Mouse (Mus musculus): ENCODE data around the gene Tedc1.
A peak's percentile ranks its signal among the peaks of the same experiment; 100 is the strongest.

Gene Tedc1

GRCm38 (mm10) chr12:113145591-113145990 lies 10.6 kb upstream of the Tedc1 start:
- TF ChIP-seq GATA4 (IDR thresholded peaks at IDR 0.05; ENCODE audit: insufficient replicate concordance, low read length): no peak

GRCm38 (mm10) chr12:113146112-113147057 lies 9.8 kb upstream of the Tedc1 start, which contains the start of gene Crip1:
TSS of gene Crip1 (plus strand) at chr12:113146316.
- no peak for TF ChIP-seq GATA4 (IDR thresholded peaks at IDR 0.05; ENCODE audit: insufficient replicate concordance, low read length)

- no peak for TF ChIP-seq GATA4 (IDR thresholded peaks at IDR 0.05; ENCODE audit: insufficient replicate concordance, low read length)
These were observed 8.7 kb upstream of the Tedc1 start for GRCm38 (mm10) chr12:113147481-113147880.

- no peak for TF ChIP-seq GATA4 (IDR thresholded peaks at IDR 0.05; ENCODE audit: insufficient replicate concordance, low read length)
These were observed 7.7 kb upstream of the Tedc1 start for GRCm38 (mm10) chr12:113148381-113149035.

- TF ChIP-seq GATA4 (IDR thresholded peaks at IDR 0.05; ENCODE audit: insufficient replicate concordance, low read length): no peak
These were observed 6.9 kb upstream of the Tedc1 start for GRCm38 (mm10) chr12:113149341-113149740.

GRCm38 (mm10) chr12:113149896-113150295 lies 6.3 kb upstream of the Tedc1 start:
- TF ChIP-seq GATA4 (IDR thresholded peaks at IDR 0.05; ENCODE audit: insufficient replicate concordance, low read length): no peak

- no peak for TF ChIP-seq GATA4 (IDR thresholded peaks at IDR 0.05; ENCODE audit: insufficient replicate concordance, low read length)
These were observed 5.6 kb upstream of the Tedc1 start for GRCm38 (mm10) chr12:113150591-113150990.

GRCm38 (mm10) chr12:113151046-113151445 lies 5.2 kb upstream of the Tedc1 start:
- peak; percentile 15; the same call in 1 of the 2 replicates for TF ChIP-seq GATA4 (IDR thresholded peaks at IDR 0.05; ENCODE audit: insufficient replicate concordance, low read length)

GRCm38 (mm10) chr12:113151661-113152271 lies 4.5 kb upstream of the Tedc1 start:
- no peak for TF ChIP-seq GATA4 (IDR thresholded peaks at IDR 0.05; ENCODE audit: insufficient replicate concordance, low read length)

- TF ChIP-seq GATA4 (IDR thresholded peaks at IDR 0.05; ENCODE audit: insufficient replicate concordance, low read length): no peak
These were observed 4.0 kb upstream of the Tedc1 start for GRCm38 (mm10) chr12:113152272-113152661.

GRCm38 (mm10) chr12:113152991-113153525 lies 3.2 kb upstream of the Tedc1 start:
- TF ChIP-seq GATA4 (IDR thresholded peaks at IDR 0.05; ENCODE audit: insufficient replicate concordance, low read length): no peak

GRCm38 (mm10) chr12:113153971-113154370 lies 2.2 kb upstream of the Tedc1 start:
- no peak for TF ChIP-seq GATA4 (IDR thresholded peaks at IDR 0.05; ENCODE audit: insufficient replicate concordance, low read length)

GRCm38 (mm10) chr12:113154747-113155075 lies 1.5 kb upstream of the Tedc1 start:
- no peak for TF ChIP-seq GATA4 (IDR thresholded peaks at IDR 0.05; ENCODE audit: insufficient replicate concordance, low read length)

- TF ChIP-seq GATA4 (IDR thresholded peaks at IDR 0.05; ENCODE audit: insufficient replicate concordance, low read length): no peak
These were observed 997 bp upstream of the Tedc1 start for GRCm38 (mm10) chr12:113155076-113155771.

GRCm38 (mm10) chr12:113156540-113156929 lies 314 bp downstream of the Tedc1 start:
- TF ChIP-seq GATA4 (IDR thresholded peaks at IDR 0.05; ENCODE audit: insufficient replicate concordance, low read length): no peak
